Mouse (Mus musculus): ENCODE measurements around the gene Tmem37. TPM values are rescaled to one million over a fixed set of nuclear protein-coding genes. Genes with fewer than 3 reads are reported as not detected.
A peak's percentile ranks its signal among the peaks of the same experiment; 100 is the strongest.

Gene Tmem37
- total and polyA plus RNA-seq, 2 experiments from 2014 or later, result 6.8 to 7.8 TPM

DNA sequence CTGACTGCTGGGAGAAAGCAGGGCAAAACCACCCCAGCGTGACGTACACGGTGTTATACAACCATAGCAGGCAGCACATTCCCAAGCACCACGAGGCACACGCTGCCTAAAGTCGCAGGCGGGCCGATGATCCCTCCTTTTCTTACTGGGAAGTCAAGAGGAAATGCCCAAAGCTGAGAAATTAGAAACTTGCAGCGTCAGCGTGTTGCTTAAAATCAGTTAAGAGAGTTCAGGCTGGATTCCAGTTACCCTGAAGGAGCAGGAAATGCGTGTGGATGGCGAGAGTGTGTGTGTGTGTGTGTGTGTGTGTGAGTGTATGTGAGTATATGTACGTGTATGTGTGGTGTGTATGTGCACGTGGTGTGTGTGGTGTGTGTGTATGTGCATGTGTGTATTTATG lies 16.8 kb downstream of the Tmem37 start:
- no peak for ATAC-seq (ENCODE audit: insufficient read depth, low read depth)
- no peak overlapping the region for H3K27ac ChIP-seq (ENCODE audit: low read depth)

DNA sequence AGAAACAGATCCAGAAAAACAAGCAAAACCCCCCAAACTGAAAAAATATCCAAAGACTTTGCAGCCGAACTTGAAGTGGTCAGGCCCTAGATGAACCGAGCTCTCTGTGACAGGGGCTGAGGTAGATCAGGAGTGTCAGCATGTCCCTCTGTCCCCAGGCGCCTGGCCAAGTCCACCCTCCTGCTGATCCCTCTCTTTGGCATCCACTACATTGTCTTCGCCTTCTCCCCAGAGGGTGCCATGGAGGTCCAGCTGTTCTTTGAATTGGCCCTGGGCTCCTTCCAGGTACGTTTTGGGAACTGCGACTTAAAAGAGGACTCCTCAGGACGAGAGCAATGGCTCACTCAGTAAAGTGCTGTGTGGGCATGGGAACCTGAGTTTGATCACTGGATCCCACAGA lies 17.6 kb downstream of the Tmem37 start:
- no peak for ATAC-seq (ENCODE audit: insufficient read depth, low read depth)
- TF ChIP-seq CTCF (IDR thresholded peaks at IDR 0.05; ENCODE audit: low read depth) (no peak), EP300 (IDR thresholded peaks at IDR 0.05; ENCODE audit: low read depth) (no peak)
- H3K4me3 ChIP-seq (ENCODE audit: low read depth, low read length), result no peak overlapping the region
- DNase-seq (ENCODE audit: low spot score), result no peak
- H3K9me3 ChIP-seq (replicated peaks; ENCODE audit: control insufficient read depth, low read length), result no peaks in the 10 kb centered on the region
- no peak overlapping the region for H3K4me2 ChIP-seq (ENCODE audit: low read depth, low read length)
- H3K9ac ChIP-seq (replicated peaks; ENCODE audit: low read depth, low read length), result no peak overlapping the region
- no peaks in the 10 kb centered on the region for H3K36me3 ChIP-seq (replicated peaks; ENCODE audit: control insufficient read depth, insufficient read depth, low read length)
- no peak overlapping the region for H3K27ac ChIP-seq (ENCODE audit: low read depth)
- no peaks in the 10 kb centered on the region for H3K4me1 ChIP-seq (ENCODE audit: control insufficient read depth, insufficient read depth)
- no peaks in the 10 kb centered on the region for H3K27me3 ChIP-seq (ENCODE audit: control insufficient read depth, insufficient read depth, low read length)
- 51% methylated on average over 7 of the region's 7 CpGs for WGBS

More for the DNA sequence above, 16.8 kb downstream of the Tmem37 start:
- WGBS, result 62% methylated on average over 14 of the region's 14 CpGs
- no peaks in the 10 kb centered on the region for H3K36me3 ChIP-seq (replicated peaks; ENCODE audit: control insufficient read depth, insufficient read depth, low read length)
- H3K9ac ChIP-seq (replicated peaks; ENCODE audit: low read depth, low read length), result no peak overlapping the region
- no peak overlapping the region for H3K4me3 ChIP-seq (ENCODE audit: low read depth, low read length)
- TF ChIP-seq EP300 (IDR thresholded peaks at IDR 0.05; ENCODE audit: low read depth), result no peak
- TF ChIP-seq CTCF (IDR thresholded peaks at IDR 0.05; ENCODE audit: low read depth), result no peak
- H3K27me3 ChIP-seq (ENCODE audit: control insufficient read depth, insufficient read depth, low read length), result no peaks in the 10 kb centered on the region
- no peaks in the 10 kb centered on the region for H3K9me3 ChIP-seq (replicated peaks; ENCODE audit: control insufficient read depth, low read length)
- no peak overlapping the region for H3K4me2 ChIP-seq (ENCODE audit: low read depth, low read length)
- H3K4me1 ChIP-seq (ENCODE audit: control insufficient read depth, insufficient read depth), result no peaks in the 10 kb centered on the region
- DNase-seq (ENCODE audit: low spot score), result no peak

DNA sequence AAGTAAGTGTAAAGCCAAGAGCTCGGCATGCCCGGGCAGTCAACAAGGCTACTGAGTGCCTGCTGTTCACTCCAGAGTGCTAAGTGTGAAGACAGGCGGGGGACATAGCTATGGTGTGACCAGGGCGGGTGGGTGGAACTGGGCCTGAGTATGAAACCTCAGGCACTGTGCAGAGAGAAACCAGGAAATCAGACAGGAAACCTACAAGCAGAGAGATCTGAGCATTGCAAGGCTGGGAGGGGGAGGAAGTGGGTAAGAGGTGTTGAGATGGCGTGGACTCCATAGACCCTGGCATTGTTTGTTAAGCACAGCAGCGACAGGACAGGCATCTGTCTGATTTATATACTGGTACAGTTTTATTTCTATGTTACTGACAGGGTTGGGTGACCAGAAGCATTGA lies 18.4 kb downstream of the Tmem37 start:
- no peaks in the 10 kb centered on the region for H3K4me1 ChIP-seq (ENCODE audit: control insufficient read depth, insufficient read depth)
- H3K27ac ChIP-seq (ENCODE audit: low read depth), result no peak overlapping the region
- no peaks in the 10 kb centered on the region for H3K27me3 ChIP-seq (ENCODE audit: control insufficient read depth, insufficient read depth, low read length)
- 66% methylated on average over 6 of the region's 6 CpGs for WGBS
- H3K9ac ChIP-seq (replicated peaks; ENCODE audit: low read depth, low read length), result no peak overlapping the region
- H3K9me3 ChIP-seq (replicated peaks; ENCODE audit: control insufficient read depth, low read length), result no peaks in the 10 kb centered on the region
- no peaks in the 10 kb centered on the region for H3K36me3 ChIP-seq (replicated peaks; ENCODE audit: control insufficient read depth, insufficient read depth, low read length)
- no peak overlapping the region for H3K4me2 ChIP-seq (ENCODE audit: low read depth, low read length)
- no peak overlapping the region for H3K4me3 ChIP-seq (ENCODE audit: low read depth, low read length)
- peak; percentile 39 for ATAC-seq (ENCODE audit: insufficient read depth, low read depth)
- no peak for DNase-seq (ENCODE audit: low spot score)
- TF ChIP-seq EP300 (IDR thresholded peaks at IDR 0.05; ENCODE audit: low read depth) (no peak), CTCF (IDR thresholded peaks at IDR 0.05; ENCODE audit: low read depth) (no peak)

DNA sequence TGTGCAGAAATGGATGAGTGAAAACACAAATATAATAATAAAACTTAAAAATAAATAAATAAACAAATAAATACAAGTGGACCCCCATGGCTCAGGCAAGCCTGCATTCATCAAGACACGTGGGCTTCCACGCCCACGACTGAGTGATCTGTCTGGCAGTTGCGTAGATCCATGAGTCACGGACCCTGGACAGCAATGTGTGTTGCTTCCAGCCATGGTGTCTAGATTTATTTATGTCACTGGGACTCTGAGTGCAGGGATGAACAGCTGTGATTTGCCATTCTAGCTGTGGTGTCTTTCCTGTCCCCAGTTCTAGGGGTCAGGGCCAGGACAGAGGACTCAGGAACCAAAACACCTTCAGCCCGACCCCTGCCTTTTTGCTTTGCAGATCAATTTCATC lies 18.9 kb downstream of the Tmem37 start:
- ATAC-seq (ENCODE audit: insufficient read depth, low read depth), result no peak
- DNase-seq (ENCODE audit: low spot score), result no peak
- no peak for TF ChIP-seq CTCF (IDR thresholded peaks at IDR 0.05; ENCODE audit: low read depth)
- TF ChIP-seq EP300 (IDR thresholded peaks at IDR 0.05; ENCODE audit: low read depth), result no peak
- WGBS, result 80% methylated on average over 6 of the region's 6 CpGs
- no peaks in the 10 kb centered on the region for H3K9me3 ChIP-seq (replicated peaks; ENCODE audit: control insufficient read depth, low read length)
- H3K4me2 ChIP-seq (ENCODE audit: low read depth, low read length), result no peak overlapping the region
- H3K27me3 ChIP-seq (ENCODE audit: control insufficient read depth, insufficient read depth, low read length), result no peaks in the 10 kb centered on the region
- H3K9ac ChIP-seq (replicated peaks; ENCODE audit: low read depth, low read length), result no peak overlapping the region
- no peak overlapping the region for H3K4me3 ChIP-seq (ENCODE audit: low read depth, low read length)
- no peaks in the 10 kb centered on the region for H3K36me3 ChIP-seq (replicated peaks; ENCODE audit: control insufficient read depth, insufficient read depth, low read length)
- no peaks in the 10 kb centered on the region for H3K4me1 ChIP-seq (ENCODE audit: control insufficient read depth, insufficient read depth)
- no peak overlapping the region for H3K27ac ChIP-seq (ENCODE audit: low read depth)

DNA sequence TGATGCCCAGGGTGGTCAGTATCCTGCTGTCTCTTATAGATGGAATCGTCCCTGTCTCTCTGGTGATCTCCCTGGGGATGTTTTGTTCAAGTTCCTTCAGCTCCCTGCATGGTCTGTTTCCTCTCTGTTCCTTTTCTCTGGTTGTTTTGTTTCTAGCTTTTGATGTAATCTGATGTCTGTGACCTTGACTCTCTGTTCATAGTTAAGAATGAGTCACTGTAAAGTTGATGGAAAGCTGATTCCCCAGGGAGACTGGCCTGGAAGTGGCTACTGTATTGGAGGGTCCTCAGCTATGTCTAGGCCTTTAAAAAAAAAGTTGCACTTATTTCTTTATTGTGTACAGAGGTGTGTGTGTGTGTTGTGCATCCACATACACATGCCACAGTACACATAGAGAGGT lies 22.8 kb downstream of the Tmem37 start:
- ATAC-seq (ENCODE audit: insufficient read depth, low read depth) (no peak), DNase-seq (ENCODE audit: low spot score) (no peak)
- no peak overlapping the region for H3K27ac ChIP-seq (ENCODE audit: low read depth)
- TF ChIP-seq EP300 (IDR thresholded peaks at IDR 0.05; ENCODE audit: low read depth), result no peak
- no peak for TF ChIP-seq CTCF (IDR thresholded peaks at IDR 0.05; ENCODE audit: low read depth)
- H3K4me3 ChIP-seq (ENCODE audit: low read depth, low read length), result no peak overlapping the region
- no peaks in the 10 kb centered on the region for H3K9me3 ChIP-seq (replicated peaks; ENCODE audit: control insufficient read depth, low read length)
- no peaks in the 10 kb centered on the region for H3K27me3 ChIP-seq (ENCODE audit: control insufficient read depth, insufficient read depth, low read length)
- H3K36me3 ChIP-seq (replicated peaks; ENCODE audit: control insufficient read depth, insufficient read depth, low read length), result no peaks in the 10 kb centered on the region
- 48% methylated on average over 1 of the region's 1 CpGs for WGBS
- H3K4me1 ChIP-seq (ENCODE audit: control insufficient read depth, insufficient read depth), result no peaks in the 10 kb centered on the region
- no peak overlapping the region for H3K4me2 ChIP-seq (ENCODE audit: low read depth, low read length)
- H3K9ac ChIP-seq (replicated peaks; ENCODE audit: low read depth, low read length), result no peak overlapping the region

DNA sequence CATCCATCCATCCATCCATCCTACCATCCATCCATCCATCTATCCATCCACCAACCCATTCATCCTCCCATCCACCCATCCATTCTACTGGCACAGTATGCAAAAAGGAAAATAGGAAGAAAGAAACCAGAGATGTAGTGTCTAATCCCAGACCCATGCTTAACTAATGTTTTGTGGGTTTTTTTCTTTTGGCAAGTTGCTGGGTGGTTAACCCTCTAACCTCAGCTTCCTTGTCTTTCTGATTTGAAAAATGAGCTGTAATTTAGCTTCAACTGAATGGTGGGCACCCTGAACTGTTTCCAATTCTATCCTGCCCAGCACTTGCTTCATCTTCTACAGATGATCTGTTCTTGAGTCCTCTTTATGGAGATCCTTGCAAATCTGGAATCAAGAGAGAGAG lies 26.5 kb downstream of the Tmem37 start:
- no peak for ATAC-seq (ENCODE audit: insufficient read depth, low read depth)
- no peaks in the 10 kb centered on the region for H3K9me3 ChIP-seq (replicated peaks; ENCODE audit: control insufficient read depth, low read length)
- no peak for TF ChIP-seq EP300 (IDR thresholded peaks at IDR 0.05; ENCODE audit: low read depth)
- TF ChIP-seq CTCF (IDR thresholded peaks at IDR 0.05; ENCODE audit: low read depth), result no peak
- no peak overlapping the region for H3K4me3 ChIP-seq (ENCODE audit: low read depth, low read length)
- no peak overlapping the region for H3K27ac ChIP-seq (ENCODE audit: low read depth)
- no peaks in the 10 kb centered on the region for H3K4me1 ChIP-seq (ENCODE audit: control insufficient read depth, insufficient read depth)
- no peak overlapping the region for H3K9ac ChIP-seq (replicated peaks; ENCODE audit: low read depth, low read length)
- H3K27me3 ChIP-seq (ENCODE audit: control insufficient read depth, insufficient read depth, low read length), result no peaks in the 10 kb centered on the region
- no peak for DNase-seq (ENCODE audit: low spot score)
- H3K36me3 ChIP-seq (replicated peaks; ENCODE audit: control insufficient read depth, insufficient read depth, low read length), result no peaks in the 10 kb centered on the region
- H3K4me2 ChIP-seq (ENCODE audit: low read depth, low read length), result no peak overlapping the region
